Mouse (Mus musculus) sigmoid colon, adult 10 weeks (tissue): ENCODE measurements around the gene Rimklb. TPM values are rescaled to one million over a fixed set of nuclear protein-coding genes. Genes with fewer than 3 reads are reported as not detected.

Experiments
- polyA plus RNA-seq: library from polyadenylated mRNA; stranded (reverse); fragments of 350-450 nt; fragmentation: Illumina TruSeq; extraction: RNeasy Lipid Tissue Mini Kit (QIAGEN cat#74804); gene quantifications from one replicate; pipeline ENCODE4 v1.2.3, GENCODE M21; 2014; ENCODE audit warnings: low read depth, low replicate concordance

The Rimklb gene
- polyA plus RNA-seq = 1.1 TPM

DNA sequence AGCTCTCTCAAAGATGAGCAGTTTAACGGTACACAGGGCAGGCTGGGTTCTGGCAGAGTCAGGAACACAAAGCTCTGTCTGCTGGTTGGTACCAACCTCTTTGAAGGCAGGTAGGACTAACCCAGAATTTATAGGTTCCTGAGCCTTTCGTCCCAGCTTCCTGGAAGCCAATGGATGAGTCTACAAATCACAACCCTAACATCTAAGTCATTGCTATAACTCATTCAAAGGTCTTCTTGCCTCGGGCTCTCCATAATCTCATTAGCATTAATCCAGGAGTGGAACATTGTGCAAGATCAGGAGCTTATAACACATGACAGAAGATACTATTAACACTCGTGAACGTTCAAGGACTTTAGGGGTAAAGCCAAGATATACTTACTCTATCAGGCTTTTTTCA, at the start of gene Rimklb:
Gene Rimklb (minus strand): TSS at position 101 of the 400 bp plus-strand sequence.

GRCm38 (mm10) chr6:122505545-122505944, 7.0 kb upstream of the Rimklb start, which contains the start of gene Mfap5:
Gene Mfap5 (plus strand): TSS chr6:122505845.

Other genes starting within 250 kb of the Rimklb start
- gene Klrg1, start 215.9 kb downstream of the Rimklb start, polyA plus RNA-seq = 0.63 TPM
- gene M6pr, start 190.0 kb downstream of the Rimklb start, polyA plus RNA-seq = 216 TPM
- 2.3 TPM for gene Phc1, start 158.2 kb downstream of the Rimklb start, polyA plus RNA-seq
- 23.0 TPM for gene Mfap5, start 7.1 kb upstream of the Rimklb start, polyA plus RNA-seq
- gene Aicda, start 55.0 kb upstream of the Rimklb start, polyA plus RNA-seq = 0.50 TPM
- 96.4 TPM for gene Apobec1, start 103.7 kb upstream of the Rimklb start, polyA plus RNA-seq
- gene Gdf3, start 111.3 kb upstream of the Rimklb start, polyA plus RNA-seq = not detected
- not detected for gene Dppa3, start 127.6 kb upstream of the Rimklb start, polyA plus RNA-seq
- not detected for gene Nanog, start 208.7 kb upstream of the Rimklb start, polyA plus RNA-seq